Mouse (Mus musculus) thymus, adult 18-20 months (tissue): ENCODE measurements around the gene Tgif1.
"Not testable (repeated sequence)": the region's sequence is repeated elsewhere in the genome, so short reads cannot be mapped to it uniquely, and the experiment has no call there.

Experiments used
- DNase-seq, 2 experiments: peaks; one replicate each; pipeline ENCODE4 v3.0.0; 2022; ENCODE audit warnings: mixed read lengths in 2 of 2

Tgif1 gene

DNA sequence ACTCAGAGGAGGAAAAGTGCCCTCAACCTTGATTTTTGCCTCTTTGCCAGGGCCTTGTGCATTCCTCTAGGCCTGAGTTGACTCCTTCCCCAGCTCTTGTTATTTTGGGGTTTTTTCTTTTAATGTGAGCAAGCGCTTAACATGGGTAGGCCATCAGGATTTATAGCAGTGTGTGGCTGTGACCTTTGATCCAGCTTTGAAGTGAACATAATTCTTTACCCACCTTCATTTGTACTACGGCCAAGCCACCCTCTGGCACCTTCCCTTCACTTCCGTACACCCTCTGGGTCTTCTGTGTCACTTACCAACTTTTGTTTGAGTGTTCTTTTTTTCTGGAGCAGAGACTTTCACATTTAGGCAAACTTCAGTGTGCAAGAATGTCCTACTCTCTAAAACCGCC lies 10.1 kb downstream of the Tgif1 start:
- DNase-seq, result no peak

DNA sequence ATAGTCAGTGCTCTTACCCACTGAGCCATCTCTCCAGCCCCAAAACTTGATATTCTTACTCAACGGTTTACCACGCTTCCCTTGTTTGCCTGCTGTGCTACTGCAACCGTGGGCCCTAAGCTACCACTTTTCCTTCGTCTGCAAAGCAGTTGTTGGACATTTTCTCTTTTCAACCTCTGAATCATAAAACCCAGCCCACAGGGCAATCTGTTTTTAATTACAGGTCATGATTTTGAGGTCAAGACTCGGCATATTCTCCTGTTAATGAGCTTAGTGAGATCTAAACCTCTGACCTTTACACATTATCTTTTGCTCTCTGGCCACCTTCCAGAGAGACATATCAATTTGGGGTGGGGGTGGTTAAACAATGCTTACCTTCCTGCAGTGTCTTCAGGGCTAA lies 14.8 kb downstream of the Tgif1 start:
- no peak for DNase-seq

DNA sequence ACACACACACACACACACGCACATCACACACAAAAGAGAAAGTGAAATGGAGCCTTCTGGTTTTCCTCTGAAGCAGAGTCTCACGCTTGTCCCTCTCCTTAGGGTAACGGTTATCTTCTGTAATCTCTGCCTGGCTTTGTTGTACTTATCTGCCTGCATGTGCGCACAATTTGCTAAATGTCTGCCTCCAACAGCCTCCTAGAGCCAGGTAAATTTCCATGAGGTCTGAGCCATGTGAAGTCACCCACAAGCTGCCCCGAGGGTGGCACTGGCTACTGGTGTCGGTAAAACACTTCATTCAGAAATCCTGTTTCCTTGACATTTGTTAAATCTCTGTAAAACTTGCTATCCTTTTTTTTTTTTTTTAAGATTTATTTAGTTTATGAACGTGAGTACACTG lies 15.3 kb downstream of the Tgif1 start:
- no peak for DNase-seq

DNA sequence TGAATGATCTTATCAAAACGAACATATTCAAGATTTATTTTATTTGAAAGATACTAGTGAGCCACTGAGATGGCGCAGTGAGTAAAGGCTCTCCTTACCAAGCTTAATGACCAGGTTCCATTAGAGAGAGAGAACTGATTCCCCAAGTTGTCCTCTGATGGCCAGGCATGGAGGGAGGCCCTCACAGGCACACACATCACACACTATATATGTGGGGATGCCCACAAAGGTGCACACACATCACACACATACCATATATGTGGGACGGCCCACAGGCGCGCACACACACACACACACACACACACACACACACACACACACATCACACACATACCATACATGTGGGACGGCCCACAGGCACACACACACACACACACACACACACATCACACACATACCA lies 15.9 kb downstream of the Tgif1 start:
- DNase-seq, result not testable (repeated sequence)

DNA sequence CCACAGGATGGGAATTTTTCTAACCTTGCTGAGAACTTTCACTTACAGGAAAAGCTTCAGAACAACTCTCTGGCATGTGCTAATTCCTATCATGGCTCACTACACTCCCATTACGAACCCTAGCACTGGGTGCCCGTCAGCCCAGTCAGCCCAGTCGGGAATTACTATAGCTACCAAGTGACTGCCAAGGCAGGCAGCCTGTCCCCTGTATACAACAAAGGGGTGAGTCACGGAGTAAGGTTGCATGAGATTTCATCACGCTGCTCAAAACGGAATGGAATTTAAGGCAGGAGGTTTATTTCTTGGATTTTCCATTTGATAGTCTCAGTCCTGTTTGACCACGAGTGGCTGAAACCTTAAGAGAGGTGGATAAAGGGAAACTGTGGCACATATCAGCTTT lies 16.5 kb downstream of the Tgif1 start:
- DNase-seq, result no peak

DNA sequence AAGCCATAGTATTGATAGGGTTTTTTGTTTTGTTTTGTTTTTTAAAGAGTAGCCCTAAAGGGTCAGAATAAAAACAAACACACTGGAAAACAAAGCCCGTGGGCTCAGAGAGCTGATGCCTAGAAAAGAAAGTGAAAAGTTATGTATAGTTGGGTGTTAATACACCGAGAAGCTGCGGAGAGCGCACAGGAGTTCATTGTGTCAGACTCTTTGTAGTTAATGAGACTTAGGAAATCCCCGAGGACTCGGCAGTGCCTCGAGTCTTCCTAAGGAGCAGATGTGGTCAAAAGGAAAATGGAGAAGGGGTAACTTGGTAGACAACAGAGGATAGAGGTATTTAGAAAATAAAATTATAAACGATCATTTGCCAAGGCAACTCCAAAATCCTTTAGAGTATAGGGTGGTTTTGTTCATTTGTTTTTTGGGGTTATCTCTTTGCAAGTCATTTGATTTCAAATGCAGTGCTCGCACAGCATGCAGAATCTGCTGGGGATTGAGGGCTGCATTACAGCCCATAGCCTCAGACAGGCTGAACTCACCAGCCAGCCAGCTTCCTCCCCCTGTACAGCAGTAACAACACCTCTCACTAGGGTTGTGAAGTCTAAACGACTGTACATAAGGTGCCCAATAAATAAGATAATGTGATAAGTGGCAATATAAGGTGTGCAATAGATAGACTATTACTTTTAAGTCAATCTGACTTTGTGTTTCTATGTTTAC lies 18.1 kb downstream of the Tgif1 start:
- no peak for DNase-seq

DNA sequence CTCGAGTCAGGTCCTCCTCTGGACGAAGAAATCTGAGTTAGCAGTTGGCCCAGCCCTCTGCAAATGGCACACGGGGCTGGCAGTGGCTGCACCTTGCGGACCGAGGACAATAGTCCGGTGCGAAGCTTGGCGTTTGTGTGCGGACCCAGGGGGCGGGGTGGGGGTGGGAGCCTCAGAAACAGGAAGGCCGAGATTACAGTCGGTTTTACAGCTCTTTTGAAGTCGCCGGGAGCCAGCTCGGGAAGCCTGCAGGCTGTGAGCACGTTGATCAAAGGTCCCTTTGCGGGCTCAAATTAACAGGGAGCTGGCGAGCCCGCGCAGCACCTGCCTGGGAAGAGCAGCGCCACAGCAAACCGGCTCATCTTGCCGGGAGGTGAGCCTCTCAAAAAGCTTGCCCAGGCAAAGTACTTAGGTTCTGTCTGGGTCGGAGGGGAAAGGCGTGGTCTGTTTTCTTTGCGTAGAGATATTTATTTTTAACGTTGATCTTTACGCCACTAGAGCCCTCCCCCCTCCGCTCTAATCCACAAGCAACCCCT lies 18.8 kb downstream of the Tgif1 start:
- no peak for DNase-seq

DNA sequence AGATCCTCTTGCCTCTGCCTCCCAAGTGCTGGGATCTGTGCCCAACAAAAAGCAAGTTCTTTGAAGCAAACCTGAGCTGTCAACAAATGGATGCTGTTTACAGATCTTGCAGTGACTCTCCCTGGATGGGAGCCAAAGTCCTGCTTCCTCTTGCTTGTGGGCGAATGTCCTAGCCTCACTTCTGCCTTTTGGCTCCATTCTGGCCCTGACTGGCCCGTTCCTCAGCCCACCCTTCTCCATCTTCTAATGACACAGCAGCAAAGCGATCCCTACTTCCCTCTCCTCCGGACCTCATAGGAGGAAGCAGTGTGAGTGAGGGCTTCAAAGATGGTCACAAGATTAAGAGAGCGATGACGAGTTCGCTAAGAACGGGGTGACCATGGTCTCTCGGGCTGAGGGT lies 20.8 kb downstream of the Tgif1 start:
- DNase-seq, result no peak

DNA sequence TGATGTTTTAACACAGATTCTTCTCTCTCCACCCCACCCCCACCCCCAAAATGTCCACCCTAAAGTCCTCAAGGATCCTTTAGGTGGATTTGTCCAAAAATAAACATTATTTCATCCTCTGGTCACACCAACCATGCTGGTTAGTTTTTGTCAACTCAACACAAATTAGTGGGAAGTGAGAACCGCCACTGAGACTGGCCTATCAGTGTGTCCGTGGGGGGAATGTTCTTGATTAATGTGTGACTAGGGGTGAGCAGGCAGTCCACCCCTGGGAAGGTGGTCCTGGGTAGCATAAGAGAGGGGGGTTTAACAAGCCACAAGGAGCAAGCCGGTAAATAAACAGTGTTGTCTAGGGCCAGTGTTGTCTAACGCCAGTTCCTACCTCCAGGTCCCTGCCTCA lies 21.8 kb downstream of the Tgif1 start:
- no peak for DNase-seq

DNA sequence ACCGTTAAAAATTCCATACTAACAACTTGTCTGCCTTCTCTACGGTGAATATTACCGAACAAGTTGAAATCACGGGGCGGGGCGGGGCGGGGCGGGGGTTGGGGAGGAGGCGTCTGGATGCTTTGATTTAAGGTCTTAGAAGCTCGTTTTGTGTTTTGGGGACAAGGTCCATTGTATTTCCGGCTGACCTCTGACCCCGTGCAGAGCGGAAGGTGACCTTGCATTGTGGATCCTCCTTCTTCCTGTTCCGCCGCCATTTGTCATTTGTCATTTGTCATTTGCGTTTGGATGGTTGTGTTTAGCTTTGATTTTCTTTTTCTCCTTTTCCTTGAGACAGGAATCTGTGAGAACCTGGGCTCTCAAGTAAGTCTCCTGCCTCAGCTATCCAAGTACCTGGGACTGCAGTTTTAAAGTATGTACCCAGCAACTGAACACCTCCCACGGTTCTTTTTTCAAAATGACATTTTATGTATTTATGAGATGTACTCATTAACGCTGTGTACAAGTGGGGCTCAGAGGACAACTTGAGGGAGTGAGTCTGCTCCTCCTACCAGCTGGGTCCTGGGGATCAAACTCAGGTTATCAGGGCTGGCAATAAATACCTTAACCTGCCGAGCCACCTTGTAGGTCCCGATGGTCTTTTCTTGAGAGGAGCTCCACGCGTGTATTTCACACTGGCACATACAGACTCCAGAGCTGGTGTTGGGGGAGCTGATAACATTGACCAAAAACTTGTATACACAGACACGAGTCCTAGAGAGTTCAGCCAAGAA lies 23.2 kb downstream of the Tgif1 start:
- no peak for DNase-seq

DNA sequence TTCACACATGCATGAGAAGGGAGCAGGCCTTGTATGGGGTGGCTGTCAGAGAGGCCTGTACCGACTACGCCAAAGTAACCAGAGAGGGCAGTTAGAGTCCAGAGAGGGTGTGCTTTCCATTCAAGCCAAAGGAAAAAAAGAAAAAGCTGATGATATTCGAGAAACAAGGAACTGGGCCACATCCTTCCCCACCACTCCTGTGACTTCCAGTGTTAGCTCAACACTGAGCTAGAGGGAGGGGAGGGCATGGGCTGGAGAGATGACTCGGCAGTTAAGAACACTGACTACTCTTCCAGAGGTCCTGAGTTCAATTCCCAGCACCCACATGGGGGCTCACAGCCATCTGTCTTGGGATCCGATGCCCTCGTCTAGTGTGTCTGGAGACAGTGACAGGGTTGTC lies 24.1 kb downstream of the Tgif1 start:
- no peak for DNase-seq

DNA sequence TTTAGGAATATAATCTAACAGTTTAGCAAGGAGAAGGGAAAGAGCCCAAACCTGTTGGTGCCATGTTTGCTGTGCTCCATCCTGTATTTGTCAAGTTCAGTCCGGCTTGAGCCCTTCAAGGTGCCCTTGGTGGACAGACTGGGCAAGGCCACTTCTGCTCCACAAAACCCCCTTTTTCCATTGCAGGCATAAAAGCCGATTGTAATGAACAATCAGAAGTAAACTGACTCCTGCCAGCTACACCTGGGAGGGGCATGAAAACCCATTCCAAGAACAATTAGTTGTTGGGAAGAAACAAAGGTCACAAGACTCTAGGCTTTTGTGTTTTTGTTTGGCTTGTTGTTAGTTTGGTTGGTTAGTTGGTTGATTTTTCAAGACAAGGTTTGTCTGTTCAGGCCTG lies 24.8 kb downstream of the Tgif1 start:
- DNase-seq, result no peak

DNA sequence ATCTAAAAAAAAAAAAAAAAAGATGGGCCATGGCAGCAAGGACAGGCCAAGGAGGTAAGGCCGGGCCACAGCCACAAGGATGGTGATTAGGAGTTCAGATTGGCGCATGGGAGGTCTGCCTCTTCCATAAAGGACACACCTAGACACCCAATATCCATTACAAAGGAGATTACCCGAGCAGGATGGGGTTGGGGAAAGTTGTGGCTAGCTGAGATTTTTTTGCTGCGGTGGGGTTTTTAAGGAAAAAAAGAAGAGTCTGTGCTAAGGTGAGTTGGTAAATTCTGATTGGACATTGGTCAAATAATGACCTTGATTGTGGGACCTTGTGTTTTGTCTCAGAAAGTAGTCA lies 25.2 kb downstream of the Tgif1 start:
- DNase-seq, result no peak

DNA sequence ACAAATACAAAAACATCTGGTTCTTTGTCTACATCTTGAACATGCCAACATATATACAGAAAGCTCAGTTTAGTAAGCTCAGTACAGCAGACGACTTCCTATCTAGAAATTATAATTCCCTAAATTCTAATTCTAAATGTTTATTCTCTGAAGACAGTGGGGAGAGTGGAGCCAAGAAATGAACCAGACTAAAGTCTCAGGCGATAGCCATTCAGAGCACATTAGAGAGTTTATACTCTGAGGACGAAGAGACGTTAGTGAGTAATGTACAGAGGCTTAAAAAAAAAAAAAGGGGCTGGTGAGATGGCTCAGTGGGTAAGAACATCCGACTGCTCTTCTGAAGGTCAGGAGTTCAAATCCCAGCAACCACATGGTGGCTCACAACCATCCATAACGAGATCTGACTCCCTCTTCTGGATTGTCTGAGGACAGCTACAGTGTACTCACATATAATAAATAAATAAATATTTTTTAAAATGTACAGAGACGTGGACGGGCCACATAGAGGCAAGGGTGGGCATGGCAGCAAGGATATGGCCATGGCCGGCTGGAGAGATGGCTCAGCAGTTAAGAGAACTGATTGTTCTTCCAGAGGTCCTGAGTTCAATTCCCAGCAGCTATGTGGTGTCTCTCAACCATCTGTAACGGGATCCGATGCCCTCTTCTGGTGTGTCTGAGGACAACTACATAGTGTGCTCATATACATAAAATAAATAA lies 25.7 kb downstream of the Tgif1 start:
- DNase-seq, result not testable (repeated sequence)

DNA sequence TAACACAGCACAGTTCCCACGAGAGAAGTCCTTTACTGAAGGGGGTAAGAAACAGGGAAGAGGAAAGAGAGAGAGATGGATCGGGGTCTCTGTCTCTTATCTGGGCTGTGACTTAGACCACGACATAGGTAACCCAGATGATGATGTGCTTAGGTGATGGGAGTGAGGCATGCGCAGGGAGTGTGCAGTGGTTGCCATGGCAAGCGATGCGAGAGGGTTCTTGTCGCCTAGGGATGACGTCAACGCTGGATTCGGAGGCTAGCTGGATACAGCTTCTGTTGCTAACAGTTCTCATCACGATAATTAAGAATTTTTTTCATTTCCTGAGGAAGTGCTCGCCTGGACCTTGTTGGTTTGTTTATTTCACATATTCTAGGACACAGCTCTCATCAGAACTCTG lies 27.1 kb downstream of the Tgif1 start:
- no peak for DNase-seq

DNA sequence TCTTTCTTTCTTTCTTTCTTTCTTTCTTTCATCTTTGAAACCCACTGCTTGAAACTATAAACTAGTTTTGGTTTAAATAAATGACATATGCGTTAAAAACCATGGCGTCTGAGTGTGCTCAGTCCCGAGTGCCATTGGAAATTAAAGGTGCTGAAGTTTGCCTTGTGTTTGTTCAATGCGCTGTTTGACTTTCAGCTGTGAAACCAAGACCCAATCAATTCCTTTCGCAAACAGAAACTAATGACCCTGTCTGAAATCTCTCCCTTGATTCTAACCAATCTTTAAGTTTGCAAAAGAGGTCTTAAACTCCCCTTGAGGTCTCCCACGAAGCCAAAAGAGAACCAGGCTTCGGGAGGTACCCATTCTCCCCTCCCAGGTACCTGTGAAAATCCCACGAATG lies 30.3 kb downstream of the Tgif1 start:
- no peak for DNase-seq

DNA sequence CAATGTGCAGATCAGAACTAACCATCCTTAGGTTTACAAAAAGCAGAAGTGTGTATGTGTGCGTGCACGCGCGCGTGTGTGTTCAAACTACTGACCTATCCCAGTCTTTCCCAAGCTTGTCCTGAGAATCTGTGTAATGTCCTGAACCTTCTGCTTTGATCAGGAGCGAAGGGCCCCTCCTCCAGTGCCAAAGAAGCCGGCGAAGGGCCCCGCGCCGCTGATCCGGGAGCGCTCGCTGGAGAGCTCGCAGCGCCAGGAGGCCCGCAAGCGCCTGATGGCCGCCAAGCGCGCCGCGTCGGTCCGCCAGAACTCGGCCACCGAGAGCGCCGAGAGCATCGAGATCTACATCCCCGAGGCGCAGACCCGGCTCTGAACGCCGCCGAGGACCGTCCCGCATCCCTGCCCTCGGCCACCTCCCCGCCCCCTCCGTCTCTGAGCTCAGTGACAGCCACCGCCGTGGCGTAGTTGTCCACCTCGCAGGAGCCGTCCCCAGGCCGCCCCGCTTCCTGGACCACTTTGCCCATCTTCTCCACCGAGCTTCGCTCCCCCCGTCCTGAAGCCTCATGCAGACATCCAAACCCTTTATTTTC lies 35.4 kb downstream of the Tgif1 start:
- DNase-seq, result no peak

DNA sequence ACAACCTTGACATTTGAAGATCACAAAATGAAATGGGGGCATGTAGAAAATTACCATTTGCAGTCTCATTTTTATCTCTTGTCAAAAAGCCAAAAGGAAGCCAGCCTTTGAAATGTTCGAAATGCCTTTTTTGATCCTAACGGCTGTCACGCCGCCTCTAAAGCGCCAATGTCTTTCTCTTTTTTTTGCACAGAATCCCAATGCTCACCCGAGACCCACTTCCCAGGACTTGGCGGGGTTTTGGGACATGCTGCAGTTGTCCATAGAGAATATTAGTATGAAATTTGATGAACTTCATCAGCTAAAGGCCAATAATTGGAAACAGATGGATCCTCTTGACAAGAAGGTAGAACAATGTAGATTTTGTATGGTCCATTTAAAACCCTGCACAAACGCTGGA lies 38.3 kb downstream of the Tgif1 start:
- no peak for DNase-seq

DNA sequence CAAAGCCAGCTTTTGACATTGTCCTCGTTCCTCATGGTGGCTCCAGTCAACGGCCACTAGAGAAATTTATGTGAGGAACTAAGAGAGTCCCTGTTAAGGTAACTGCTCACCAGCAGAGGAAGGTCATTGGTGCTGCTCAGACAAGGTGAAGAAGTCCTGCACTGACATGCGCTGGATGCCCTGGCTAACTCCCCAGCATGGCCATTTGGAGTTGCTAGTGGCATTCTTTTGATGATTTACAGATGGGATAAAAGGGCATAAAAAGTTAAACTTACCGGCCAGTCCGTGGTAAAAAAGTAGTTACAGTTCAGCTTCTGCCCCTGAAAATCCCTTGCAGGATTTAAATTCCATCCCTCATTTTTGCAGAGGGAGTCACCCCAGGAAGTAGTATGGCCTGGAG lies 42.6 kb downstream of the Tgif1 start:
- DNase-seq, result no peak

DNA sequence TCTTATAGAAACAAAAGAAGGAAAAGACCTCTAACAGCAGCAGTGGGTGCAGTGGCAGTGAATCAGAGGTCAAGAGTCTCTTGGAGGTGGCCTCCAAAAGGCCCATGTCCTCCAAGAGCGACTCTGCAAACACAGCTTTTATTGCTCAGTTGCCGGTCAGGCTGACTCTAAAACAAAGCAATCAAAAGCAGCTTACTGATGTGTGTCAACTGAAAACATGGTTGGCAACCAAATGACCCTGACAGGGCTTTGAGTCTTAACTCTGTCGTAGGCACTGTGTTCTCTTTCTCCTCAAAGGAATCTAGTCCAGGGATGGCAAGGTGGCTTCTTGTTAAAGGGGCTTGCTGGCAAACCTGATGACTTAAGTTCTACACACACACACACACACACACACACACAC lies 43.6 kb downstream of the Tgif1 start:
- no peak for DNase-seq

DNA sequence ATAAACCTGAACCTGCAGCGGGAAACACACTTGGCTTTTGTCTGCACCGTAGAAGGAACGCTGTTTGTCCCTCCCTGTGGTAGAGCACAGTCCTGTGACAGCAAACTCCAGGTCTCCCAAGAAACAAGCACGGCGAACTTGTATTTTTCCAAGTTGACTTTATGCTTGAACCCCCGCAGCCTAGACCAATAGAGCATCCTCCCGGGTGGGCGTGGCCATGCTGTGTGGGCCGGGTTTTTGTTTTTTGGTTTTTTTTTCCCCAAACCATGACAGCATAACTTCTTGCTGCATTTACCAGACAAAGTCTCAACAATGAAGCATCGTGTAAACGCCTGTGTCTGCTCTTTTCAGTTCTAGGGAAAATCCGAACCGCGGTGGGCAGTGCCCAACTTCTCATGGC lies 44.5 kb downstream of the Tgif1 start:
- DNase-seq, result no peak

DNA sequence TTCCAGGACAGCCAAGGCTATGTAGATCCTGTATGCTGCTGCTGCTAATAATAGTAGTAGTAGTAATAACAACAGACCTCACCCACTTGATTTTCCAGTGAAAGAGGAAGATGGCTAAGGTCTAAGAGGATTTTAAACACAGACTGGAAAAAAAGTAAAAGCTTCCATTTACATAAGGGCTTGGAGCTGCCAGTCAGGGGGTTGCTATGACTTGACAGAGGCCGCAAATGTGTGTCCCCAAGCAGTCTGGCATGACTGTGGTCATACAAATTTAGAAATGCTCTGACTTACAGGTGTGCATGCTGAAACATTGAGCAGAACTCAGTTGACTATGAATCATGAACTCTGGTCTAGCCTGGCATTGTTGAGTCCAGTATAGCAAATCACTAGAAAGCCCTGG lies 45.5 kb downstream of the Tgif1 start:
- DNase-seq, result no peak

DNA sequence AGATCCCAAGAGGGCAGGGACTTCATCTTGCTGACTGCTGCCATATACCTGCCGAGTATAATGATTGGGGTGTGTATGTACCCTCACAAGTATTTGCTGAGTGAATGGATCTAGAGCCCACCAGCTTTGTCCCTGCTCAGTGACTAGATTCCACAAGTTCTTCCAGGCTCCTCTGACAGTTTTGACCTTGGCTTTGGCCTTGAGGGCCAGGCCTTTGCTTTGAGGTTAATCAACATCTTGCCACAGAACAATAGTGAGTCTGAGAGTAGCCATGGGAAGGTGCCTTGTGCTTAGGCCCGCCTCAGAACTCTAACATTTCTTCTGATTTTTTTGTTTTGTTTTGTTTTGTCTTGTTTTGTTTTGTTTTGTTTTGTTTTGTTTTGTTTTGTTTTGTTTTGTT lies 46.7 kb downstream of the Tgif1 start:
- no peak for DNase-seq

DNA sequence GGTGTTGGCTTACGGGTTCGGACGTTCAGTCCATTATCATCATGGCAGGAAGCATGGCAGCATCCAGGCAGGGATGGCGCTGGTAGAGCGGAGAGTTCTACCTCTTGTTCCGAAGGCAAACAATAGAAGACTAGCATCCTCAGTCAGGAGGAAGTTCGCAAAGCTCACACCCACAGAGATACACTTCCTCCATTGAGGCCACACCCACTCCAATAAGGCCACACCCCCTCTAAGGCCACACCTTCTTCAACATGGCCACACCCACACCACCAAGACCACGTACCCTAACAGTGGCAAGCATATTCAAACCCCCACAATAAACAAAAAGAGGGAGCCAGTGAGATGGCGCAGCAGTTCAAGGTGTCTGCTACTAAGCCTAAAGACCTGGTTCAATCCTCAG lies 47.5 kb downstream of the Tgif1 start:
- no peak for DNase-seq
